Mouse (Mus musculus) frontal cortex, postnatal 10 days (tissue): ENCODE measurements around the gene Fnd3c2.
"Not testable (repeated sequence)": the region's sequence is repeated elsewhere in the genome, so short reads cannot be mapped to it uniquely, and the experiment has no call there.

Source experiments
- DNase-seq, 2 experiments: peaks; one replicate each; pipeline ENCODE4 v3.0.0; 2022; ENCODE audit warnings: low spot score in 2 of 2, mixed read lengths in 1 of 2

The Fnd3c2 gene

DNA sequence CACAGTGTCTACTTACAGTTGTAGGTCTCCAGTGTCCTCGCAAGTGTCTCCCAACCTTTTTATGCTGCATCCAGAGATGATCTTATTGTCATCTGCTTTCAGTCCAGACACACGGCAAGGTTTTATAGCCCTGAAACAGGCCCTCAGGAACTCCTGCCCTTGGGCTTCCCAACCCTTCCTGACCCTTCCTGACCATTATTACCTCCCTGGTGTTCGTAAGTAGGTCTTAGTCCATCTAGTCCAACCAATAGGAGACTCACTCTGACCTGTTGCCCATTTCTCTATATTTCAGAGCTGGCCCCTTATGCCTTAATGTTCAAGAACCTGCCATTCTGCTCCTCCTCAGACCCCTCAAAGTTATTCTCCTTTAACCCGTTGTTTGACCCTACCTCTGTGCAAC, at the start of gene Fnd3c2:
Fnd3c2 (minus strand) TSS at position 101 of the 400 bp plus-strand sequence.
- DNase-seq: no peak

DNA sequence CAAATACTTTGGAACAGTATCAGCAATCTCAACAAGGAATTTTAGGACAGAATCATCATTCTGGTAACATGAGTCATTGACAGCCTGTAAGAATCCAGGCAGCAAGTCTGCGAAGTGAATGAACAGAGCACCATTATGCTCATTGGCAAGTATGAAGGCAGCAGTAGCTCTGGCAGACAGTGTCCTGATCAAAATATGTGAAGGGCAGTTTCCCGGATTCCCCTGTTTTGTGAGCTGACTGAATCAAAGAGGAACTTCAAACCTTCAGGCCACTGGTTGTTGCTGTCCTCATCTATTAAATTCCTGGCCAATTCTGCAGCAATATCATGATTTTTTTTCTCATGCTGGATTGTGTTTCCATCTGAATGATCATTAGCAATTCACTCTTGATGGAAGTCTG, 29.3 kb upstream of the Fnd3c2 start:
- DNase-seq: no peak

DNA sequence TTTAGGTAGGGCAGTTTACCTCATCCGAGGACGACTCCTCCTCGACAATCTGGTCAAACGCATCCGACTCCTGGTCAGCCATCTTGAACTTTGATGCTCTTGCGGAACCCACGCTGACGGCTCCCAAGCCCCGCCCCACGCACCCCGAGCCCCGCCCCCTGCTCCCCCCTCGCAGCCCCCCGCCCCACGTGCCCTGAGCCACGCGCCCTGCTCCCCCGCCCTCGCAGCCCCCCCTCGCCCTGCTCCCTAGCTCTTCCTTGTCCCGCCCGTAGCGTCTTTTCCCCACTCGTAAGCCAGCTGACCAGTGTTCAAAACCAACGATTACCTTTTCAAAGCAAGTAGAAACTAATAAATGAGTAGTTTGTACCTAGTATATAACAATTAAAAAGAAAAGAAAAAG, 34.1 kb downstream of the Fnd3c2 start, which contains the start of gene Taf9b:
Taf9b (minus strand) TSS at position 101 of the 400 bp plus-strand sequence.
- DNase-seq: no peak

DNA sequence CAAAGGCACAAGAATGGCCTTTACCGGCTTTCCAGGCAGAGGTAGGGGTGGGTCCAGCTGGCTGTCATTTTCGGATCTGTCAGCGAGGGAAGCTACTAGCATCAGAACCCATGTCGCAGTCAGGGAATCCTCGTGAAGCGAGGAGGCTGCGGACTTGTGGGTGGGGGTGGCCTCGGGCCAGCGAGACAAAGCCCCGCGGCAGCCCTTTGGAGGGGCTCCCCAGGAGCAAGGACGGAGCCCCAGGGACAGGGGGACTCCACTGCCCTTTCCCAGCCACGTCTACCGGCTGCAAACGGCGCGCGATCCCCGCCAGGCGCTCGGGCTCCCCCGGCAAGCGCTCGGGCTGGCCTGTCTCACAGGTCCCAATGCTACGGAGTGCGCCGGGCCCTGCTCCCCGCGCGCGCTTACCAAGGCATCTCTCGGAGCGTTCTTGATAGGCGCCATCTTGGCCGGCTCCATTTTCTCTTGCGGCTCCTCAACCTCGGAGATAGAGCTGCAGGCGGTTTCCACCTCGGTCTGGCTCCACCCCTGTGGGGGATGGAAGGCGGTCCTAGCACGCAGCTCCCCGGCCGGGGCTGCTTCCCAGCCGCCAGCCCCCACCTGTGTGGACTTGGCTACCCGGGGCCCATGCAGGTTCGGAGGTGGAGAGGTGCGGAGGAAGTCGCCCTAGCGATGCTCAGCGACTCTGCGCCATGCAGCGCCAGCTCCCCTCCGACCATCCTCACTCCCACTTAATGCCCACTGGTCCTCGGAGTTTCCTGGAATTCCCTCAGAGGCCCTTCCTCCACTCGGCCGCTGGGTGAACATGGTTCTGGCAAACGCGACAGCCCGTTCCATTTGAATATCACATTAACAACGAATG, 35.8 kb downstream of the Fnd3c2 start:
- DNase-seq: peak; percentile 40 to 67

DNA sequence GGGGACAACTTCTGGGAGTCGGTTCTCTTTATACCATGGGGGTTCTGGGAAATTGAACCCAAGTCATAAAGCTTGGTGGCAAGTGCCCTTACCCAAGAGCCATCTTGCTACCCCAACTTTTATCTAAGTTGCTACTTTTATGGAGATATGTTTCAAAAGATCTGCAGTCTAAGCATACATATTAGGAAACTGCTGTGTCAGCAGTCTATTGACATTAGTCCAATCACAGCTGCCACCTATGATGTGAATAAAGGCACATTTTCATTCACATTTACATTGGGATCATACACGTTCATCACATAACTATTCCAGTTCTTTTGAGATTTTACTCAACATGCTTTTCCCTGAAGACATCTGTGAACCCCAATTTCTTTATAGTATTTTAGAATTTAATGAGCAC, 46.1 kb downstream of the Fnd3c2 start:
- DNase-seq: no peak

DNA sequence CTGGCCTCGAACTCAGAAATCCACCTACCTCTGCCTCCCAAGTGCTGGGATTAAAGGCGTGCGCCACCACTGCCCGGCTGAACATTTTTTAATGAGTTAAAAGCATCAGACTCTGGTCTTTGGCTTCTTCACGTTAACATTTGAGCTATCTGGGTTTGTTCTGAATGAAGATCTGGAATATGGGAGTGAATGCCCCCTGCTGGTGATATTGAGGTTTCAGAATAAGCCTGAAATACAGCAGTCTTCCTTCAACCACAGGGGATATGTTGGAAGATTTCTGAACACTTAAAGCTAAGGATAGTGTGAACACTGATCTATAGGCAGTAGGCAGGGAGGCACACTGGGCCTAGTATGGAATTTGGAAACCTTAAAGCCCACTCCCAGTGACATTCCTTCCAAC, 56.3 kb downstream of the Fnd3c2 start:
- DNase-seq: no peak

DNA sequence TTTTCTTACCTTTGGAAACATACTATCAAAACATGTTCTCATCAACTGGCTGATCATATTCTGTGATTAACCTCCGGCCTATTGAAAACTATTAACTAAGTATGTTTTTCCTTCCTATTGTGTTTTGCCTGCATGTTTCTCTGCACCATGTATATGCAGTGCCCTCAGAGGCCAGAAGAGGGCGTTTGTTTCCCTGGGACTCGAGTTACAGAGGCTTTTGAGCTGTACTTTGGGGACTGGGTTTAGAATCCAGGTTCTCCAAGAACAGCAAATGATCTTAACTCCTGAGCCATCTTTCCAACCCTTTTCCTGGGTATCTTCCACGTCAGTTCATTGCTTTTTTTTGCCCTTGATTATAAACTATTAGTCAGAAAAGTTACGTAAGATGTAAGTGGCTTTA, 57.9 kb downstream of the Fnd3c2 start:
- no peak for DNase-seq

DNA sequence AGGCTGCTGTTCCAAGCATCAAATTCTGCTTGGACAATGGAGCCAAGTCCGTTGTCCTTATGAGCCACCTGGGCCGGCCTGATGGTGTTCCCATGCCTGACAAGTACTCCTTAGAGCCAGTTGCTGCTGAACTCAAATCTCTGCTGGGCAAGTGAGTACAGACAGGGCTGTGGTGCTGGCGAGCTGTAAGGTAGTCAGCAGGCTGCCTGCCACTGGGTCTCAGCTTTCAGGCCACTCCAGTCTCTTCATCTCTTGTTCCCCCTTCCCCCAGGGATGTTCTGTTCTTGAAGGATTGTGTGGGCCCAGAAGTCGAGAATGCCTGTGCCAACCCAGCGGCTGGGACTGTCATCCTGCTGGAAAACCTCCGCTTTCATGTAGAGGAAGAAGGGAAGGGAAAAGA, 60.8 kb downstream of the Fnd3c2 start:
- DNase-seq: not testable (repeated sequence)

DNA sequence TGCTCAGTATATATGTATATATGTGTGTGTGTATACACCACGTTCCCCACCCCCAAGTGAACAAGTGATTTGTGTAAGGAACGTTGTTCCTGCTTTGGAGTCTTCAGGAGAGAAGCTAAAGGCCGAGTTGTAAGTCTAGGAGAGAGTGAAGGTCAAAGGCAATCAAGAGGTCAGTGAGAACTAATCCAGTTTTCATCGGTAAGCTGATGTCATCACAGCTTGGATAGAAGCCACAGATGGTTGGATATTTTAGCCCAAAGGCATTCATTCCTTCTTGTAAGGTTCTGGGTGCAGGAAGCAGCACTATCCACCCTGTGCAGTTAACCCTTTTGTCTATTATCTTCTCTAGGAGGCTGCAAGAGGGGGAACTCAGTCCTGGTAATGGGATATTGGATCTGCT, 65.1 kb downstream of the Fnd3c2 start:
- no peak for DNase-seq

DNA sequence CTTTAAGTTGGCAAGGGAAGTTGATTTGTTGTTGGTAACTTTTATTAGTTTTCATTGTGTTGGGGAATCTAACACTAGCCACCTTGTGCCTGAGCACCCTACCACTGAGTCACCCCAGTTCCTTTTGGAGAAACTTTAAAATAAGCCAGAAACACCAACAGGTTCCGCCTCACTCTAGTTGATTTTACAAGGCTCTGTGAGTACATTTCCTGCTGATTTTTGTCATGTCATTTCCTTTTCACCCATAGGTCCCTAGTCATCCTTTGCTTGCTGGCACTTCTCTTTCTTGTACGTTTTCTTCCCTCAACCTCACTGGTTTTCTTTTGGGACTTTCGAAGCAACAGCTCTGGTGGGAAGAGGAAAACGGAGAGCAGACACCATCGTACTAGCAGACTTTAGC, 65.8 kb downstream of the Fnd3c2 start:
- DNase-seq: no peak

DNA sequence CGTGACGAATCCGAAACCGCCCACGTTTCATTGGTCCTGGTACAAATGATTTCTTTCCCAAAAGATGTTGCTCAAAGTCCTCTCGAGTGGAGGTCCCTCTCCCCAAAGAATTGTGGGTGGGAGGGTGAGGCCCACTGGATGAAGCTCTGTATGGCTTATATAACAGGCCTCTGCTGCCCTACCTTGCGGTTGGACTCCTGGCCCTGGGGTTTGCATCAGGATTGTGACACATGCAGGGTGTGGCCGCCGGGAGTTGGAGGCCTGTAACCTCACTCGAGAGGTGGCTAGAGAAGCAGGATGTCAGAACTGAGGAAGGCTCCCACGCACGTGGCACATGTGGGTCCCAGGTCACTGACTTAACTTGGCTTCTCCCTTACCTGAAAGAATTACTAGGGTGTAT, 67.4 kb downstream of the Fnd3c2 start:
- DNase-seq: peak; percentile 11 to 12

DNA sequence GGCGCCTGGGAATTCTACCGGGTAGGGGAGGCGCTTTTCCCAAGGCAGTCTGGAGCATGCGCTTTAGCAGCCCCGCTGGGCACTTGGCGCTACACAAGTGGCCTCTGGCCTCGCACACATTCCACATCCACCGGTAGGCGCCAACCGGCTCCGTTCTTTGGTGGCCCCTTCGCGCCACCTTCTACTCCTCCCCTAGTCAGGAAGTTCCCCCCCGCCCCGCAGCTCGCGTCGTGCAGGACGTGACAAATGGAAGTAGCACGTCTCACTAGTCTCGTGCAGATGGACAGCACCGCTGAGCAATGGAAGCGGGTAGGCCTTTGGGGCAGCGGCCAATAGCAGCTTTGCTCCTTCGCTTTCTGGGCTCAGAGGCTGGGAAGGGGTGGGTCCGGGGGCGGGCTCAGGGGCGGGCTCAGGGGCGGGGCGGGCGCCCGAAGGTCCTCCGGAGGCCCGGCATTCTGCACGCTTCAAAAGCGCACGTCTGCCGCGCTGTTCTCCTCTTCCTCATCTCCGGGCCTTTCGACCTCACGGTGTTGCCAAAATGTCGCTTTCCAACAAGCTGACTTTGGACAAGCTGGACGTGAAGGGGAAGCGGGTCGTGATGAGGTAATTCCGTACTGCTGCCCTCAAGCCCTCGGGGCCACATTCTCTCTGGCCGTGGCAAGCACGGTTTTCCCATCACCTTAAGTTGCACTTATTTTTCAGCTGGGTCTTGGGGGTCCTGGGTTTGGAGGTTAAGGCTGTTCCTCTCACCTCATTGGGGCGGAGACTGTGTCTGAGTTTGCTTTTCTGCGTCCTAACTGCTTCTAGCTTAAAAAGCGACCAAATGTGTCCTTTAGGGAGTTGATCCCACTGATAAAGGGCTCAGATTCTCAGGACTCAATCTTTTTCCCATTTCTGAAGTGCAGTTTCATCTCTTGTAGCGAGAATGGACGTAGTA, 68.2 kb downstream of the Fnd3c2 start, which contains the start of gene Pgk1:
Pgk1 (plus strand) TSS at position 388 of the 937 bp plus-strand sequence.
- peak; percentile 86 to 93 for DNase-seq

DNA sequence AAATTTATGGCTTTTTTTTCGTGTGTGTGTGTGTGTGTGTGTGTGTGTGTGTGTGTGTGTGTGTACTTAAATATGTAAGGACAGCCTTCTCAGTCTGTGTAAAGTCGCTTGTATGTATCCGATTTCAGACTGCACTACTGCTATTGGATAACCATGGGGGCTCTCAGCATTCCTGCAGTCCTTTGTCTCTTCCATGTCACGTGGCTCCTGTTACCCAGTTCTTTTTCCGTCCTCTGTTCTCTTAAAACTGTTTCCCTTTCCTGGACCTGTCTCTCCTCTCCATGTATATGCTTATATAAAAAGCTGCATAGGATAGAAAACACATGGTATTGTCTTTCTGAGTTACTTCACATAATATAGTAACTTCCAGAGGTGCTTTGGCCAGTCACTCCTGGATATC, 69.5 kb downstream of the Fnd3c2 start:
- no peak for DNase-seq
